Mouse (Mus musculus): Measurements from ENCODE around the gene Lekr1.

Gene Lekr1

DNA sequence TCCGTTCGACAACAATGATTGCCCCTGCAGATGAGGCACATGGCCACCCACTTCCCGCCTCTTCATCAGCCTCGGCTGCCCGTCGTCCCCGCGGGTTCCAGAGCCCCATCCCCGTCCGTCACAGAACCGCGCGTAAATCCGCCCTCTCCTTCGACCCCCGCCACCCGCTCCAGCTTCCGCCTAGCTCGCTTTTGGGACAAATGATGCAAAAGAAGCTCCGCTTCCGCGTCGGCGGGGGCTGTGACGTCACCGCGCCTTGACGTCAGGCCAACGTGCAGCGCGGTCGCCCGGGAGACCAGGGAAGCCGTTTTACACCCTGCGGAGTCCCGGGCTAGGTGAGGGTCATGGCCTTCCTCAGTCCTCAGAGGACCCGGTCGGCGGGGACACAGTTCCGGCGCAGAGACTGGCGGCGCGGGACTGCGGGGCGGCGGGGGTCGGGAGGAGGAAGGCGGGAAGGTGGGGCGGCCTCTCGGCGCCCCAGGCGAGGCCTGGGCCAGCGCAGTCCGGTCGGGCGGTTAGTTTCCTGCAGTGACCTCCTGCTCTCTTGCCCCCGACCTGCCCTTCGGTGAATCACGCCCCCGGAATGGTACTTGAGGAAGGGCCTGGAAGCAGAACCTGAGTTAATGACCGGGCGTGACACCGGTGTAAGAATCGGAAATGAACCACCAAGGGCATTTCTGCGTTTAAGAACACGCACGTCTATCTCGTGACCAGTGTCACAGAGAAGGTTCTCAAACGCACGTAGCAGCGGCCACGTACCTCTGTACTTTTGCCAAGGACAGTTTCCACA lies at the start of gene Lekr1:
Lekr1 (plus strand) TSS at position 252 of the 790 bp plus-strand sequence.
- peak; percentile 91 for DNase-seq

DNA sequence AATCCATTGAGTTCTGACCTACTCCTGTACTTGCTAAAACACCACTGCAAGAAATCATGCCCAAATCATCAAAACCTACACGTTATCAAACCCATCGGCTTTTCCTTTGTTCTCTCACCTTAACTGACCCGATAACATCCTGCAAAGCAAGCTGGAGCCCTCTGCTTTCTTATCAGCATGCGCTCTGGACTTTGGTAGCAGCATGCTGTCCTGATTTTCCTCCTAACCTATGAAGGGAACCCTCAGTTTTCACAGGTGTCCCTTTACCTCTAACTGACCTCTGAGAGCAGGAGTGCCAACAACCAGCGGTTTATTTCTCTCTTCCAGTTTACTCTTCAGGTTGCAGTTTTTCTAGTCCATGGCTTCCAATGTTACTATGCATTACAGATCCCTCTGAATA lies 48.5 kb upstream of the Lekr1 start:
- no peak for DNase-seq

DNA sequence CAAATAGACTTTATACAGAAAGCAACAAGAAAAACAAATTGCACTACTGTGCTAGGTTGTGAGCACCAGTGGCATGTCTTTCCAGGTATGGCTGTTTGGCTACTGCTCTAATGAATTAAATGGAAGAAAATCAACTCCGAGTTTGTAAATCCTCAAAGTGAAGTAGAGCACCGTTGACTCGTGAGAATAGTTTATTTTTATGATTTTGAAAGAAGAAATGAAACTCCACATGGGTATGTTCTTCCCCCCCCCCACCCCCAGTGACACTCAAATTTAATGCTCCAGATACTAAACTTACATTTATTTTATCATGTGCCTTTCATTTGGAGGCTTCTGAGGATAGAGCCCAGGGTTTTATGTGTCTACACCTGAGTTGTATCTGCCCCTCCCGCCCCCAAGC lies 46.7 kb upstream of the Lekr1 start:
- no peak for DNase-seq

DNA sequence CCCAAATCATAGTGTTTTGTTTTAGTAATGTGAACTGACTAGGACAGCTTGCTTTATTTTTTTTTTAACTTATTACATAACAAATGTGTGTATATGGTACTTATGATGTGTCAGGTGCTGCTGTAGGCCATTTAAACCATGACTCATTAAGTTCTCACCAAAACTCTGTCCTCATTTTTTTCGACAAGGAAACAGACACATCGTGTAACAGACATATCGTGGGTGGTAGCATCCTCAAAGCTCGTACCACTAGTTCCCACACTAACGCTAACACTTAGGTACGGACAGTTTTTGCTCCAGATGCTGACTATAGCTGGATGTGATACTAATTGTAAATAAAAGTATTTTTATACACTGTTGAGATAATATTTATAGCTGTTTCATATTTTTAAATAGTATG lies 43.0 kb upstream of the Lekr1 start:
- DNase-seq: no peak

DNA sequence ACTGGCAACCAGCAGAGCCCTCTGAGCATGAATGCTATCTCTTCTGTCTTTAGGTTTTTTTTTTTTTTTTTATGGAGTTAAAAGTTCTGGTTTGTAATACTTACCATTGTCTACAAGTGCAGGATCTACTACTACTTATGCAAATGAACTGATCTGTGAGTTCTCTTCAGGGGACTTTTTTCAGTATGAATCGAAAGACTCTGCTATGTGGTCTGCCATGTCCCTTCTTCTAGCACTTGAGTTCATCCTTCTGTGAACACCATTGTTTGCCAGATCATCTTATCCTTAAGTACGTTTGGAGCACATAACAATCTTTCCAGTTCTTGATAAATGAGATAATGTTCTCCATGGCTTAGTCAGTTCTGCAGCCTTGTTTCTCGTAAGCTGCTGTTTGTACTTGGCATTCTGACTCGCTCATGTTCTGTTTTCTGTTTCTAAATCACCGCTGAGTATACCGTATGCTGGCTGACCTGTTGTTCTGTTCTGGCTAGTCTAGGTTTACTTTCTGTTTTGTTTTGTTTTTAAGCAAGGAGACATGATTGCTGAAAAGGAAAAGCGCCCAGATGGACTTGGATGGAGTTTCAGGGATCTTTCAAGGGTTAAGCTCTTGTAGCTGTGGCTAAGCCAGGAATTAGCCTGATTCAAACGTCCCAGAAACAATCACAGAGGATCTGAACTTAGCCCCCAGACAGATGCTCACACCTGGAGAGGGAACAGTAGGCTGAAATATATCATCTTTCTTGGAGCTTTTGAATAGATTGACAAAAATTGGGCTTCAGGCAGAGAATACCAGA lies 40.3 kb upstream of the Lekr1 start:
- no peak for DNase-seq

DNA sequence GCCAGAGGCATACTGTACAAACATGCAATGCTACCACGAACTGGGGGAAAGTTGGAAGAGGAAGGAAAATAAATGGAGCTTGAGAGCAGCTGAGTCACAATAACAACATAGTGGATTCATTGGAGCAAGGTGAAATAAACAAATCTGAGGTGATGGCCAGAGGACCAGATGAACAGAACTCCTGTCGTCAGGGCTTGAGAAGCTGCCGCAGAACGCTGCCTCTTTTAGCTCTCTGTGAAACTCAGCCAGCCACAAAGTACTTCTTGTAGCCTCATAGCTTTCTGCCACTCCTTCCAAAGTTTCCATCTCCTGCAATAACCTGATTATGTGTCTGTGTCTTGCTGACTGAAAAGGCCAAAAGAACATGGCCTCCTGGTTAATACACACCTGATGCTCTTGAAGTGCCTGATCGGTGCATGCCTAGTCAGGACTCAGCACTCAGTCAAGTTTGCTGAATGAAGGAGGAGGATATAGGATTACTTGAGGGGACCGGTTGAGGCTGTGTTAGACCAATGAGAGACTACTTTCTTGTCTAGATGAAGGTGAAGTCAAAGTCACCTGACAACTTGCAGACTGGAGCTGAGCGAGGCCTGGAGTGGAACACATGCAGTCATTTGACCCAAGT lies 39.6 kb upstream of the Lekr1 start:
- no peak for DNase-seq

DNA sequence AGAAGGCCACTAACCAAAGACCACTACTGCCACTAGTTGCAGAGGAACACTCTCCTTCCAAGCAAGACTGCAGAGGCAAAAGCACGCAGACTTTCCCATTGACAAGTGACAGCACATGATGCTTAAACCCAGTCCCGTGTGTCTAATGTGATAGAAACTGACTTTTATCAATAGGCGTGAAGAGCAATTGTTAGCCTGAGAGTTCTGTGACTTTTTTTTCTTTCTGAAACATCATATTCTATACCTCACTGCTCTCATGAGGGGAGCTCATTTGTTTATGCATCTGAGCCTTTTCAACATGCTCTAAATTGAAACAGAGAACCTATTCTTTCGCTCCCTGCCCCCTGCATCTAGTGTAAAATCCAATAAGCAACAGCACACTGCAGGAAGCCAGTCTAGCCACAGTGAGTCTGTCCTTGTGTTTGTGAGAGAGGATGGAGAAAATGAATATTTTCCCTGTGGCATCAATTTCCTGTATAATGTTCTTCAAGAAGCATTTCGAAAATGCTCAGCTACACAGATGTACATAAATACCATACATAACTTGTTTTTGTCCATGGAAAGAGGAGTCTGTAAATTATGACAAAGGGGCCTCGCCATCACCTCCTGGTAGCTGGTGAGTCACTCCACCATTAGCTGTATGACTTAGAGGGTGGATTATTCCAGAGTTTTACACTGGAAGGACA lies 38.9 kb upstream of the Lekr1 start:
- no peak for DNase-seq

DNA sequence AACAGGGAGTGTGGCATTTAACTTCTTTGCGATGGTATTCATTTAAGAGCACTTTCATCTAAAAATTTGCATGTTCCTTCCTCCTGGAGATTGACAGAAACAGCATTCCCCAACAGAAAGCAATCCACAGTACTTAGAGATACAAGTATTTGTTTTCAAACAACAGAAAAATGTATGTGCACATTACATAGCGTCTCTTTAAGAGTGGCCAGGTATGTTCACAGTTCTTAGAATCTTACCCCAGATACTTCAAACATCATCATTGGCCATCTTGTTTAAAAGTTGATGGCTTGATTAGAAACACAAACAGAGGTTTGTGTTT lies 38.4 kb upstream of the Lekr1 start:
- no peak for DNase-seq

DNA sequence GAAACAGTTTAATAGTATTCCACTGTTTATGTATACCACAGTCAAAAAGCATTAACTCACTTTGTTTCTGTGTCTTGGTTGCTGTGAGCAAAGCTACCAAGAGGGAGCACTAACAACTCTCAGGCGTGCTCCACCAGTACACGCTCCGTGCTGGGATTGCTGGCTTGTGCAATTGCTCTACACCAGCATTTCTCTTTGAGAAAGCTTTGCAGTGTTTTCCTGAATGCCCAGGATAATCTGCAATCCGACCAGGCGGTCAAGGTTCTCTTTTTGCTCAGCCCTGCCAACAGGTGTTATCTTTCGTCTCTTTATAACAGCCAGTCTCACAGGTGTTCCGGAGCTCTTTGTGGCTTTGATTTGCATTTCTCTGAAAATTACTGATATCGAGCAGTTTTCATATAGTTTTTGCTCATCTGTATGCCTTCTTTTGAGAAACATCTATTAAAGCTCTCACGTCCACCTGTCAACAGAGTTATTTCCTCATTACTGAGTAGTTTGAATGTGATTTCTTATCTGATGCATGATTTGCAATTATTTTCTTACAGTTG lies 36.4 kb upstream of the Lekr1 start:
- no peak for DNase-seq

DNA sequence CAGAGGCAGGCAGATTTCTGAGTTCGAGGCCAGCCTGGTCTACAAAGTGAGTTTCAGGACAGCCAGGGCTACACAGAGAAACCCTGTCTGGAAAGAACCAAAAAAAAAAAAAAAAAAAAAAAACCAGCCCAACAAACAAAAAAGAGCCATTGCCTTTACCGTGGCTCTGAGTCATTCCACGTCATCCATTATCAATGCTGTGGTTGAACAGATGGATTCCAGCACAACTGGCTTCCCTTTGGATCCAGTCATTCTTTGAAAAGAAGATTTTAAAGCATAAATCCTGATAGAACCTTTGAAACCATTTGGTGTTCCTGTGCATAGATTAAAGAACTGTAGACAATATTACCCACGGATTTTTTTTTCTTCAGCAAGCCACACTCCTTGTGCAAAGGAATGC lies 32.4 kb upstream of the Lekr1 start:
- DNase-seq: no peak

DNA sequence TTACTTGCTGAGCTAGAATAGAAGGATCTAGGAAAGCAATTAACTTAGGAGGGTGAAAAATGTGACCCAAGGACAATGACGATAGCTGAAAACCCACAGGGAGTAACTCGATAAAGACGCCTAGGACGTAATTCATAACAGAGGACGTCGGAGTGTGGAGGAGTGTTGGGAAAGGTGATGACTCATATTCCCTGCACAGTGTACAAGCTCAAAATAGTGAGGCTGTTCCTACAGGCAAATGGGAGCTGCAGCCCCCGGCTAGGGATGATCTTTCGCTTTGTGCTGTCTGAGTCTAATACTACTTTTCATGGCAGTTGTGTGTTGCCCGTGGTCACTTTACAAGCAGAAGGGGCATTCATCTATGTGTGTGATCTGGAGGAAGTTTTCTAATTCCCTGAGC lies 30.0 kb upstream of the Lekr1 start:
- no peak for DNase-seq

DNA sequence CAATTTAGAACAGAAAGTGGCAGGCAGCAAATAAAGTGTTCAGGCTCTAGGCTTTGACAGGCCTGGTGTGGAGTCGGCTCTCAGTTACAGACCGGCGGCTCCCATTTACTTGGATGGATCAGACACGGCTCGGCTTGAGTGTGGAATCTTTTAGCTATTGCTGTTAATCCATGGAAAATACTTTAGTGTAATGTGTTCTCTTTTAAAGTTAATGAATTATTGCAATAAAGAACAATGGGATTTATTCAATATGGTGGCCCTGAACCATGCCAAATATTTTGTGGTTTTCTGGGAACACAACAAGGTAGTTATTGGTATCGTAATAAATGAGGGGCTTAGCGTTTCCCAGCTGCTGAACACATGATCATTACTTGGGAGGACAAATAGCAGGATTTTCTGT lies 28.7 kb upstream of the Lekr1 start:
- DNase-seq: no peak

DNA sequence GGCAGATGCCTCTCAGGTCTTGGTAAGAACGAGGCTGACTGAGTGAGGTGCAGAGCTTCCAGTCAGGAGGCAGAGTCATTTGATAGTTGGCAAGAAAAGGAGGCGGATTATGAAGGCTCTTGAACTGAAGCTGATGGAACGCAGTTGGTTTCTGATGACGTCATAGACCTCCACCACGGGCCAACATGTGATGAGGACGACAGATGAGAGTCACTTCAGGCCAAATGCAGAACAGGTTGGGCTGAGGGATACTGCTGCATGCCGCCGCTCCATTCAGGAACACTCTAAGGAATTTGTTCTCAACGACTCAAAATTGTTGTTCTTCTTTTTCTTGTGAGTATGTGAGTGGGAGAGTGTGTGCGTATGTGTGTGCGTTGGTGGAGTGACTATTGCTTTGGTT lies 27.1 kb upstream of the Lekr1 start:
- no peak for DNase-seq

DNA sequence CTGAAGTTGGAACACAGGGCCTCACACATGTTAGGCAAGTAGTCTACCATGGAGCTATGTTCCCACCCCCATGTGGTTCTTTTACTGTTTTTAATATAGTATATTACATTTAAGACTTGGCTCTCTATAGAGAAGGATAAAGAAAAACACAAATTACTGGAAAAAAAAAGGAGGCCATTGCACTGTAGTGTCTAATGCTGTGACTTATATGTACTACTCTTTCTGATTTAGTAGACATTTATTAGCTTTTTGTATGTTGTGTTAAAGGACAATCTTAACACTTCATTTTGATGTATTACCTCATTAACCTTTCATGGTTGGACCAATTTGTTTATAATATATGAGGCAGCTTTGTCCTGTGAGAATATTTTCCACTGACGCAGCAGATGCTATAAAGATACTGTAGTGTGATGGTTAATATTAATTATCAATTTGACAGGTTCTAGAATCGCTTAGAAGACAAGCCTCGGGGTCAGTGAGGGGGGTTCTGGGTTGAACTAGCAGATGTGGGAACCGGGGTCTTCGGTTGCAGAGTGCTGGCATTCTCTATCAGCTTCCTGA lies 26.5 kb upstream of the Lekr1 start:
- DNase-seq: no peak

DNA sequence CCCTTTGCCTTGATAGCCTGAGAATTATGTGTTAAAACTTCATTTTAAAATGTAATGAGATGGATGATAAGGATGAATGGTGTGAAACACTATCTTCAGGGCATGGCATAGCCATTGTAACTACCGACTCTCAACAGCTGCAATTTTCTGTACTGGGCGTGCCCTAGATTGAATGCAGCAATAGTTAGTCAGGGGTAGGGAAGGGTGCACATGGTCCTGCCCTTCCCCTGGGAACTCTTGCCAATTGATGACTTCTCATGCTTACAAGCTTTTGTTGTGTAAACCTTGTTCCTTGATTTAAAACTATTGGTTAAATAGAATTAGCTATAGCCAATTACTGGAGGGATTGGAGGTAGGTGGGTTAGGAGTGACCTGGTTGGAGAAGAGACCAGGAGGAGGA lies 23.1 kb upstream of the Lekr1 start:
- DNase-seq: no peak

DNA sequence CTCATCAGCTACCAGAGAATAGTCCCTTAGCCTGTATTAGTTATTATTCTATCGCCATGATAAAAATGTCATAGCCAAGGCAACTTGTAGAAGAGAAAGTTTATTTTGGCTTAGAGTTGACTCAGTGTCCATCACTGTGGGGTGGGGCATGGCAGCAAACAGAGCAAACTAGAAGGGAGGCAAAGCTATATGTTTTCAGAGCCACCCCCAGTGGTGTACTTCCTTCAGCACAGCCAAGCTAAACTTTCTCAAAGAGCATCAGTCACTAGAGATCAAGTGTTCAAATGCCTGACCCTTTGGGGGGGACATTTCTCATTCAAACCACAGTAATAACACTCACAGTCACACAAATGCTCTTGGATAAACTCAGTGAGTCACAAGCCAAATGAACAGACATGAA lies 22.4 kb upstream of the Lekr1 start:
- no peak for DNase-seq

DNA sequence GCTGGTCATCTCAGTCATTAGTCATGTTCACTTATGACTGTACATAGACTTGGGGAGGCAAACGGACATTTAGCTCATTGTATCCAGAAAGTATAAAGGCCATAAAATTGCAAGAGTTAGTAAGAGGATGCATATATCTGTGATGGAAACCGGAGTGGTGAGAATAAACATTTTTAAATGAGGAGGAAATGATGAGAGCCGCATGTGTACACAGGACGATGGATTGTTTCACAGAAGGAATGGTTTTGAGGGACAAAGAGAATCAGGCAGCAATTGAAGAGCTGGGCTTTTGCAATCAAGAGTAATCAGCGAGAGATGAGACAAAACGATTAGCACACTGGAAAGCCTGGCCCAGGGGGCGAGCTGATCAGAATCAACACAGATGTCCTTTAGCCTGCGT lies 18.4 kb upstream of the Lekr1 start:
- DNase-seq: no peak

DNA sequence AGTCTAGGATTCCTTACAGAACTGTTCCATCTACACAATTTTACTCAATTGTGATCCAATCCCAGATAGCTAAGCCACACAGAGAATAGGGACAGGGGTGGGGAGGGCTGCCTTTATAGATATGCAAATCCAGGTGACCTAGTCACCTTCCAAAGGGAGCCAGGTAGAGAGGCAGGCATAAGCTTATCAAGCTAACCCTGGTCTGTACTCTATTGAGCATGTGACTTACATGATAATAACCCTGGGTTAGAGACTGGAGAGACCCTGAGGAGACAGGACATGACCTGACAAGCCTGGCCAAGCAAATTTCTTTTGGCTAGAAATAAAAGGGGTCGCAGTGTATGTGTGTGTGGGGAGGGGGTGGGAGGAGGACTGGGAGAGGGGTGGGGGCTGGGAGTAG lies 17.1 kb upstream of the Lekr1 start:
- no peak for DNase-seq

DNA sequence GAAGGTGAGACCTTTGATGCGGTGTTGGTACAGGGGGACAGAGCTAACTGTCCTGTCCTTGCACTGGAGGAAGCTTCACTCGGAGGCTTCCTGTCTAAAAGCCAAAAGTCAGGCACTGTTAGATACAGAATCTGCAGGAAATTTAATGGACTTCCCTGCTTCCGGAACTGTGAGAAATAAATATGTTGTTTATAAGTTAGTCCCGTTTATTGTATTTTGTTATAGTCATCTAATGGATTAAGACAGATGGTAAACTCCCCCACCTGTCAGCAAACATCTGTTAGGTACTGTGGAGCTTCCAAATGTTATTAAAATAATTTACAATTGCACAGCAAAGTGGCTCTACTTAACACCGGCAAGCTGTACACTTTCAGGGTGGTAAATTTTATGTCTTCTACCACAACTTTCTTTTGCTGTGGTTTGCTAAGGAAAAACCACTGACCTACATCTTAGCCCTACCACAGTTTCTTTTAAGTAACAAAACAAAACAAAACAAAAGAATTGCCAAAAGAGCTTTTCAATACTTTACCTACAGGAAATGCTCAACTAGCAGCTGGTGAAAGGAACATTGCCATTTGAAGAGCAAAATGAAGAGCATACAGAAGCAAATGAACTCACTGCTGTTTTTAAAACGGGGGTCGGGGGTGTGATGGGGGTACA lies 15.7 kb upstream of the Lekr1 start:
- no peak for DNase-seq

DNA sequence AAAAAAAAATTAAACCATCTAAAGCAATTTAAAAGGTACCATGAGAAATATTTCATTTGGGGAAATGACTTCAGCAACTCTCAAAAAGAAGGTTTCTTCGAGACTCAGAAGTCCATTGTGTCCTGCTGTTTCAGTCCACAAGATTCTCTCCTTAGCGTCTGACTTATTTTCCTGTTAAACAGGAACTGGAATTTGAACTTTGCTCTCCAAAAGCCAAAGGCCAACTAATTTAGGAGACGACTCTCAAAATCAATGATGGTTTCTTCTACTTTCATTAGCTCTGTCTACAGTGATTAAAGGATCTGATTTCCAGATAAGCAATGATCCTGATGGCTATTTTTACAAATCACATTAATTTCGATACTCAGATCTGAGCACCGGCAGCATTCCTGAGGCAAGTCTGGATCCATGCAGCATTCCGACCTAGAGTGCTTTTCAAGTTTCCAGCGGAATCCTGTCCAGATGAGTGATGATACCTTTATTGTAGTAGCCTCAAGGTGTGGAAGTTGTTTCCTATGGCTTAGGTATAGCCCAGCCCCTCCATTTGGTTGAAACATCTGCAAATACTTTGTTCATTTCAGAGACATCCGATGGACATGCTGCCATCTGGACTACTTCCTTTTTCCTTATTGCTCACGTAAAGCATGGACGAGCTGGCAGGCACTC lies 11.4 kb upstream of the Lekr1 start:
- no peak for DNase-seq

DNA sequence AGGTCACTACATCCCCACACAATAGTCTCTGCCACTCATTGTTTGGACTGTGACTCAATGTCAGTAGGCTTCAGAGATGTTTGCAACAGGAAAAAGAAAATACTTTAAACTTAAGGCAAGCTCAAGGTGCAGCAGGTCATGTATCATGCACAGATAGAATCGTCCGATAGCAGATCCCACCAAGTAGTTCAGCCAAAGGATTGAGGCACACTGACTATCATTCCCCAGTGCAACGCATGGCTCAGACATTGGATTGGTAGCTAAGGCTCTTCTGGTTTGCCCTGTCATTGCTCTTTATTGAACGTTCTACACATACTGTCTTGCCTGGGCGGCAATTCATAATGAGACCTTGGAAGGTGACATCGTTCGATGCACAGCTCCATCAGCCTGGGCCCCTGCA lies 9.6 kb upstream of the Lekr1 start:
- no peak for DNase-seq

Measured in kidney, adult 11 months (tissue).